Mouse (Mus musculus): ENCODE results near the gene Lrrc8b. TPM values are rescaled to one million over a fixed set of nuclear protein-coding genes. Genes with fewer than 3 reads are reported as not detected.

Lrrc8b gene
- polyA plus RNA-seq, 1 experiment from 2014 or later: 4.7 TPM

GRCm38 (mm10) chr5:105409092-105409491, 6.5 kb upstream of the Lrrc8b start:
- Histone ChIP-seq H3K27ac (replicated peaks) (no peak overlapping the region), H3K9ac (ENCODE audit: low read length) (no peak overlapping the region), H3K4me1 (replicated peaks; ENCODE audit: control insufficient read depth, insufficient read depth) (no peaks in the 10 kb centered on the region), H3K27me3 (ENCODE audit: control insufficient read depth, insufficient read depth, low read length) (no peaks in the 10 kb centered on the region), H3K4me3 (ENCODE audit: low read depth, low read length) (no peak overlapping the region), H3K36me3 (ENCODE audit: control insufficient read depth, insufficient read depth, low read length) (no peaks in the 10 kb centered on the region), H3K4me2 (replicated peaks; ENCODE audit: low read depth) (no peak overlapping the region), H3K9me3 (ENCODE audit: control insufficient read depth, low read length) (no peaks in the 10 kb centered on the region)
- 69% methylated on average over 4 of the region's 4 CpGs for WGBS
- peak; percentile 37 for DNase-seq (ENCODE audit: low spot score)
- TF ChIP-seq CTCF (IDR thresholded peaks at IDR 0.05; ENCODE audit: low read depth): no peak
- TF ChIP-seq EP300 (optimal IDR thresholded peaks at IDR 0.05): no peak
- ATAC-seq (ENCODE audit: low FRiP score, low TSS enrichment): peak; percentile 85

- H3K27ac ChIP-seq (replicated peaks): no peak overlapping the region
- H3K4me3 ChIP-seq (ENCODE audit: low read depth, low read length): no peak overlapping the region
- no peaks in the 10 kb centered on the region for H3K9me3 ChIP-seq (ENCODE audit: control insufficient read depth, low read length)
- H3K9ac ChIP-seq (ENCODE audit: low read length): no peak overlapping the region
- DNase-seq (ENCODE audit: low spot score): no peak
- H3K36me3 ChIP-seq (ENCODE audit: control insufficient read depth, insufficient read depth, low read length): no peaks in the 10 kb centered on the region
- ATAC-seq (ENCODE audit: low FRiP score, low TSS enrichment): no peak
- no peak for TF ChIP-seq EP300 (optimal IDR thresholded peaks at IDR 0.05)
- TF ChIP-seq CTCF (IDR thresholded peaks at IDR 0.05; ENCODE audit: low read depth): no peak
- H3K4me2 ChIP-seq (replicated peaks; ENCODE audit: low read depth): no peak overlapping the region
- H3K4me1 ChIP-seq (replicated peaks; ENCODE audit: control insufficient read depth, insufficient read depth): no peaks in the 10 kb centered on the region
- H3K27me3 ChIP-seq (ENCODE audit: control insufficient read depth, insufficient read depth, low read length): no peaks in the 10 kb centered on the region
- 55% methylated on average over 6 of the region's 6 CpGs for WGBS
Measured at GRCm38 (mm10) chr5:105410521-105411293, 4.9 kb upstream of the Lrrc8b start.

GRCm38 (mm10) chr5:105411294-105411570, 4.3 kb upstream of the Lrrc8b start:
- ATAC-seq (ENCODE audit: low FRiP score, low TSS enrichment) (no peak), DNase-seq (ENCODE audit: low spot score) (no peak)
- WGBS: 56% methylated on average over 4 of the region's 4 CpGs
- H3K4me2 ChIP-seq (replicated peaks; ENCODE audit: low read depth): no peak overlapping the region
- H3K9ac ChIP-seq (ENCODE audit: low read length): no peak overlapping the region
- no peaks in the 10 kb centered on the region for H3K4me1 ChIP-seq (replicated peaks; ENCODE audit: control insufficient read depth, insufficient read depth)
- H3K9me3 ChIP-seq (ENCODE audit: control insufficient read depth, low read length): no peaks in the 10 kb centered on the region
- H3K36me3 ChIP-seq (ENCODE audit: control insufficient read depth, insufficient read depth, low read length): no peaks in the 10 kb centered on the region
- H3K27ac ChIP-seq (replicated peaks): no peak overlapping the region
- H3K27me3 ChIP-seq (ENCODE audit: control insufficient read depth, insufficient read depth, low read length): no peaks in the 10 kb centered on the region
- H3K4me3 ChIP-seq (ENCODE audit: low read depth, low read length): no peak overlapping the region
- no peak for TF ChIP-seq CTCF (IDR thresholded peaks at IDR 0.05; ENCODE audit: low read depth)
- no peak for TF ChIP-seq EP300 (optimal IDR thresholded peaks at IDR 0.05)

- H3K27ac ChIP-seq (replicated peaks): no peak overlapping the region
- ATAC-seq (ENCODE audit: low FRiP score, low TSS enrichment) (no peak), DNase-seq (ENCODE audit: low spot score) (no peak)
- H3K9ac ChIP-seq (ENCODE audit: low read length): no peak overlapping the region
- WGBS: 87% methylated on average over 2 of the region's 2 CpGs
- TF ChIP-seq EP300 (optimal IDR thresholded peaks at IDR 0.05): no peak
- no peak for TF ChIP-seq CTCF (IDR thresholded peaks at IDR 0.05; ENCODE audit: low read depth)
- H3K4me3 ChIP-seq (ENCODE audit: low read depth, low read length): no peak overlapping the region
- H3K4me1 ChIP-seq (replicated peaks; ENCODE audit: control insufficient read depth, insufficient read depth): no peaks in the 10 kb centered on the region
- H3K36me3 ChIP-seq (ENCODE audit: control insufficient read depth, insufficient read depth, low read length): no peaks in the 10 kb centered on the region
- no peaks in the 10 kb centered on the region for H3K27me3 ChIP-seq (ENCODE audit: control insufficient read depth, insufficient read depth, low read length)
- no peak overlapping the region for H3K4me2 ChIP-seq (replicated peaks; ENCODE audit: low read depth)
- no peaks in the 10 kb centered on the region for H3K9me3 ChIP-seq (ENCODE audit: control insufficient read depth, low read length)
Measured at GRCm38 (mm10) chr5:105411768-105412167, 3.8 kb upstream of the Lrrc8b start.

GRCm38 (mm10) chr5:105412634-105413033, 2.9 kb upstream of the Lrrc8b start:
- Histone ChIP-seq H3K36me3 (ENCODE audit: control insufficient read depth, insufficient read depth, low read length) (no peaks in the 10 kb centered on the region), H3K4me2 (replicated peaks; ENCODE audit: low read depth) (no peak overlapping the region), H3K27ac (replicated peaks) (no peak overlapping the region), H3K9ac (ENCODE audit: low read length) (no peak overlapping the region), H3K9me3 (ENCODE audit: control insufficient read depth, low read length) (no peaks in the 10 kb centered on the region), H3K4me3 (ENCODE audit: low read depth, low read length) (no peak overlapping the region), H3K4me1 (replicated peaks; ENCODE audit: control insufficient read depth, insufficient read depth) (no peaks in the 10 kb centered on the region), H3K27me3 (ENCODE audit: control insufficient read depth, insufficient read depth, low read length) (no peaks in the 10 kb centered on the region)
- no peak for DNase-seq (ENCODE audit: low spot score)
- no peak for TF ChIP-seq CTCF (IDR thresholded peaks at IDR 0.05; ENCODE audit: low read depth)
- no peak for TF ChIP-seq EP300 (optimal IDR thresholded peaks at IDR 0.05)
- 83% methylated on average over 3 of the region's 3 CpGs for WGBS
- ATAC-seq (ENCODE audit: low FRiP score, low TSS enrichment): no peak

- no peaks in the 10 kb centered on the region for H3K9me3 ChIP-seq (ENCODE audit: control insufficient read depth, low read length)
- ATAC-seq (ENCODE audit: low FRiP score, low TSS enrichment) (no peak), DNase-seq (ENCODE audit: low spot score) (no peak)
- peak overlapping the region; percentile 91 for H3K27ac ChIP-seq (replicated peaks)
- WGBS: 82% methylated on average over 12 of the region's 12 CpGs
- H3K4me1 ChIP-seq (replicated peaks; ENCODE audit: control insufficient read depth, insufficient read depth): no peaks in the 10 kb centered on the region
- no peaks in the 10 kb centered on the region for H3K27me3 ChIP-seq (ENCODE audit: control insufficient read depth, insufficient read depth, low read length)
- H3K36me3 ChIP-seq (ENCODE audit: control insufficient read depth, insufficient read depth, low read length): no peaks in the 10 kb centered on the region
- peak overlapping the region; percentile 78 for H3K4me3 ChIP-seq (ENCODE audit: low read depth, low read length)
- TF ChIP-seq CTCF (IDR thresholded peaks at IDR 0.05; ENCODE audit: low read depth) (peak; percentile 20; the same call in 1 of the 2 replicates), EP300 (optimal IDR thresholded peaks at IDR 0.05) (no peak)
- H3K9ac ChIP-seq (ENCODE audit: low read length): peak overlapping the region; percentile 91
- peak overlapping the region; percentile 100 for H3K4me2 ChIP-seq (replicated peaks; ENCODE audit: low read depth)
Measured at GRCm38 (mm10) chr5:105414341-105415120, 1.0 kb upstream of the Lrrc8b start.

Data from stomach, postnatal 0 days (tissue).